8 mouse cellular contexts compared by ENCODE assay signal in genomic region chr4:45472706-45473105, GRCm38 (mm10). TPM values are rescaled to one million over a fixed set of nuclear protein-coding genes. Genes with fewer than 3 reads are reported as not detected.
DNase-seq lines count a peak whose midpoint lies in the region; ATAC-seq and TF ChIP-seq lines count a peak whose summit lies in the region.

No protein-coding gene starts in this region.

- 64% methylated on average over 6 of the region's 6 CpGs for WGBS in heart, embryonic 14.5 days
- WGBS in hindbrain, embryonic 11.5 days: 58% methylated on average over 6 of the region's 6 CpGs
- WGBS in midbrain, embryonic 11.5 days: 82% methylated on average over 6 of the region's 6 CpGs

- DNase-seq in heart, postnatal 36 days: no peak
- no peak for DNase-seq in hindbrain, embryonic 11.5 days (ENCODE audit: low spot score)
- DNase-seq in midbrain, embryonic 11.5 days (ENCODE audit: low spot score, missing footprints): no peak
- DNase-seq in right cerebral cortex, adult 2 months (ENCODE audit: low spot score in 2 of 2): no peak
- no peak for DNase-seq in B cell, adult 2 months
- DNase-seq in embryo, embryonic 9.5 days (ENCODE audit: extremely low spot score): no peak

- H3K4me1 ChIP-seq in heart, embryonic 14.5 days (ENCODE audit: control insufficient read depth in 2 of 2, insufficient read depth in 2 of 2, low read length in 2 of 2): peaks cover 80 to 91% of the 10 kb centered on the region in 2 experiments
- peaks cover 21% of the 10 kb centered on the region for H3K4me1 ChIP-seq in bone marrow macrophage, adult 2 months (ENCODE audit: control insufficient read depth, insufficient read depth, low read length)
- H3K4me1 ChIP-seq in hindbrain, embryonic 11.5 days (replicated peaks; ENCODE audit: control insufficient read depth, insufficient read depth, low read length): peaks cover 10% of the 10 kb centered on the region; the same call in 1 of the 2 replicates
- H3K4me1 ChIP-seq in midbrain, embryonic 11.5 days (ENCODE audit: control insufficient read depth, insufficient read depth, low read length): peaks cover 15% of the 10 kb centered on the region

- H3K9ac ChIP-seq in heart, embryonic 14.5 days (ENCODE audit: low read length): peak overlapping the region; percentile 57
- no peak overlapping the region for H3K9ac ChIP-seq in hindbrain, embryonic 11.5 days (ENCODE audit: low read depth, low read length)
- no peak overlapping the region for H3K9ac ChIP-seq in midbrain, embryonic 11.5 days (ENCODE audit: low read length)

- no peaks in the 10 kb centered on the region; the same call in 1 of the 2 replicates for H3K36me3 ChIP-seq in heart, embryonic 14.5 days (ENCODE audit: control insufficient read depth, insufficient read depth, low read length)
- H3K36me3 ChIP-seq in hindbrain, embryonic 11.5 days (ENCODE audit: control insufficient read depth, insufficient read depth, low read length): no peaks in the 10 kb centered on the region
- H3K36me3 ChIP-seq in midbrain, embryonic 11.5 days (ENCODE audit: control insufficient read depth, insufficient read depth, low read length): no peaks in the 10 kb centered on the region

- no peak overlapping the region for H3K4me3 ChIP-seq in heart, embryonic 14.5 days (ENCODE audit: control insufficient read depth in 1 of 2, insufficient read depth in 1 of 2, low read depth in 1 of 2, low read length in 2 of 2)
- H3K4me3 ChIP-seq in bone marrow macrophage, adult 2 months (ENCODE audit: insufficient read depth, low read length): no peak overlapping the region
- H3K4me3 ChIP-seq in hindbrain, embryonic 11.5 days (ENCODE audit: low read depth, low read length): no peak overlapping the region
- no peak overlapping the region for H3K4me3 ChIP-seq in midbrain, embryonic 11.5 days (ENCODE audit: low read depth, low read length)

- H3K27ac ChIP-seq in heart, embryonic 14.5 days (replicated peaks in 1 of 2; ENCODE audit: control insufficient read depth in 1 of 2, insufficient read depth in 1 of 2, low read depth in 2 of 2, low read length in 2 of 2): peak overlapping the region; percentile 90 to 93
- H3K27ac ChIP-seq in bone marrow macrophage, adult 2 months (ENCODE audit: insufficient read depth, low read depth, low read length): peak overlapping the region; percentile 78
- peak overlapping the region; percentile 55 for H3K27ac ChIP-seq in hindbrain, embryonic 11.5 days (ENCODE audit: low read depth, low read length)
- peak overlapping the region; percentile 26; the same call in 1 of the 2 replicates for H3K27ac ChIP-seq in midbrain, embryonic 11.5 days (ENCODE audit: low read depth, low read length)

- peaks cover 6% of the 10 kb centered on the region; the same call in 1 of the 2 replicates for H3K9me3 ChIP-seq in heart, embryonic 14.5 days (ENCODE audit: control insufficient read depth, low read length)
- H3K9me3 ChIP-seq in hindbrain, embryonic 11.5 days (ENCODE audit: control insufficient read depth, low read length): no peaks in the 10 kb centered on the region
- no peaks in the 10 kb centered on the region for H3K9me3 ChIP-seq in midbrain, embryonic 11.5 days (ENCODE audit: control insufficient read depth, low read length)

- ATAC-seq in heart, embryonic 14.5 days (ENCODE audit: insufficient number of reproducible peaks, insufficient read depth, low FRiP score, low read depth): no peak
- peak; percentile 55; the same call in 1 of the 2 replicates for ATAC-seq in hindbrain, embryonic 11.5 days (ENCODE audit: low FRiP score)
- ATAC-seq in midbrain, embryonic 11.5 days (ENCODE audit: low FRiP score): no peak

- H3K4me2 ChIP-seq in heart, embryonic 14.5 days (ENCODE audit: low read length): peak overlapping the region; percentile 35
- no peak overlapping the region for H3K4me2 ChIP-seq in hindbrain, embryonic 11.5 days (replicated peaks; ENCODE audit: low read depth, low read length)
- no peak overlapping the region for H3K4me2 ChIP-seq in midbrain, embryonic 11.5 days

- H3K27me3 ChIP-seq in heart, embryonic 14.5 days (ENCODE audit: control insufficient read depth, insufficient read depth, low read length): no peaks in the 10 kb centered on the region
- no peaks in the 10 kb centered on the region for H3K27me3 ChIP-seq in hindbrain, embryonic 11.5 days (ENCODE audit: control insufficient read depth, insufficient read depth, low read length)
- no peaks in the 10 kb centered on the region for H3K27me3 ChIP-seq in midbrain, embryonic 11.5 days (ENCODE audit: control insufficient read depth, insufficient read depth, low read length)

- no peak for TF ChIP-seq CTCF in bone marrow macrophage, adult 2 months (IDR thresholded peaks at IDR 0.05; ENCODE audit: low read depth, low read length)

- intact Hi-C loops in heart, postnatal 36 days (cut with DNase I): loop anchor here (2.0 to 5.0 kb wide), 2 partner anchors 40 to 56 kb away; no protein-coding TSS in a partner anchor

- no peak for TF ChIP-seq POLR2A in bone marrow macrophage, adult 2 months (IDR thresholded peaks at IDR 0.05; ENCODE audit: borderline replicate concordance, low read depth, low read length)

RNA-seq across cellular contexts. Expression of gene Shb, which starts 59.6 kb away (rescaled TPM):
- 15.3 and 19.0 TPM in 2 replicates for polyA plus RNA-seq in heart, embryonic 14.5 days (2014; fragmentation: Nextera tagmentation; extraction: Ambion mirVana)
- total RNA-seq in heart, postnatal 36 days (2021): 10 to 100 TPM; 24.2 to 40.9 TPM
- polyA plus RNA-seq in bone marrow macrophage, adult 2 months (2012; ENCODE audit: insufficient read depth, insufficient read length, missing spikeins): 9.8 and 14.8 TPM in 2 replicates
- polyA plus RNA-seq in hindbrain, embryonic 11.5 days (2014; fragmentation: Nextera tagmentation; extraction: Ambion mirVana): 4.2 and 6.2 TPM in 2 replicates
- polyA plus RNA-seq in midbrain, embryonic 11.5 days (2014; fragmentation: Nextera tagmentation; extraction: Ambion mirVana): 2.7 and 2.8 TPM in 2 replicates

Comparison
In these comparisons a context has a peak if more than half of its experiments do, and no peak if none do; other contexts are left out.
1. H3K27ac ChIP-seq: peak in every context shown above with its lines; median percentile 92 in heart, embryonic 14.5 days; 78 in bone marrow macrophage, adult 2 months; 55 in hindbrain, embryonic 11.5 days; 26 in midbrain, embryonic 11.5 days.